Mouse (Mus musculus) heart, postnatal 0 days (tissue): ENCODE results near the gene Znhit2.

ENCODE experiments used
- CTCF ChIP-seq: IDR thresholded peaks from 2 replicates; pipeline ENCODE4 v1.5.1; 2016; ENCODE audit warnings: antibody characterized with exemption, control low read depth, low read depth
- EP300 ChIP-seq: IDR thresholded peaks from 2 replicates; pipeline ENCODE4 v1.6.1; 2016; ENCODE audit warnings: antibody characterized with exemption, low read depth

DNA sequence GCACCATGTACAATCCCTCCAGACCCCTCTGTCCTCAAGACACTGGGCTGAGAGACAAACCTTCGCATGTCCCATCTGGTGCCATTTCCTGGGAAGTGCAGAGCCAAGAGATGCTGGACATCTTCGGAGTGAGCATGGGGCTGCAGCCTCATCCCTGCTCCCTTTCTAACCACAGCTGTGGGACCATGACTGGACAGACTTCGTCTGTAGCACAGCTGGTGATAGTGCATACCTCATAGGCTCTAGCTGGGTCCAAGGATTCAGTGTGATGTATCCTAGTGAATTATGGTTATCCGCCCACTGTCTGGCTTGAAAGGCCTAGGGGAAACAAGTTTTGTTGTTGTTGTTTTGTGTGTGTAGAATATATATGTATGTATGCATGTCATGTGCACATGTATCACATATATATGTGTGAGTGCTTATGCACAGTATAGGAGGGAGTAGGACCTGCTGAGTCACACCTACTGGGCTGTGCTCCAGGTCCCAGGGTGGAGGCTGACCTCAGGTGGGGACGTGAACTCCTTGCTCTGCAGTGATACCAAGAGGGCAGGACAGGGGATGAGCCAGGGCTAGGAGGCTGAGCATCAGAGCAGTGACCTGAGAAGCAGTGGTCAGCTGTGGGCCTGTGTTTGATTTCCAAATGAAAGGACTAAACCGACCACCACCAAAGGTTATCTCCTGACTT, 41.3 kb downstream of the Znhit2 start:
- TF ChIP-seq CTCF (no peak), EP300 (no peak)
